Mouse (Mus musculus) neural tube, embryonic 14.5 days (tissue): ENCODE data around the gene Ankrd12. TPM values are rescaled to one million over a fixed set of nuclear protein-coding genes. Genes with fewer than 3 reads are reported as not detected.

Source experiments
- ATAC-seq: fragments of 200-750 bp; cut with Nextera tagmentation; 2 replicates; pipeline ENCODE4 v1.8.0; 2017; ENCODE audit warnings: low read depth, mild to moderate bottlenecking, moderate TSS enrichment, moderate library complexity
- H3K27ac ChIP-seq: fragments of 300-500 bp; sonication (generic); 2 replicates; pipeline ENCODE4 v1.5.1; 2014; ENCODE audit warnings: low read depth, mild to moderate bottlenecking, control low read depth, low read length, moderate library complexity, mixed read lengths
- H3K27me3 ChIP-seq: fragments of 300-500 bp; sonication (generic); 2 replicates; pipeline ENCODE4 v1.6.1; 2014; ENCODE audit warnings: low read length; ENCODE audit not compliant: control insufficient read depth, insufficient read depth
- H3K36me3 ChIP-seq: fragments of 300-500 bp; sonication (generic); 2 replicates; pipeline ENCODE4 v1.6.1; 2014; ENCODE audit warnings: low read length, mixed read lengths; ENCODE audit not compliant: control insufficient read depth, insufficient read depth
- H3K4me1 ChIP-seq: fragments of 300-500 bp; sonication (generic); 2 replicates; pipeline ENCODE4 v1.6.1; 2014; ENCODE audit warnings: low read length; ENCODE audit not compliant: control insufficient read depth, insufficient read depth
- H3K4me2 ChIP-seq: fragments of 300-500 bp; sonication (generic); 2 replicates; pipeline ENCODE4 v1.6.1; 2014; ENCODE audit warnings: mild to moderate bottlenecking, low read depth, low read length, control low read depth
- H3K4me3 ChIP-seq: fragments of 300-500 bp; sonication (generic); 2 replicates; pipeline ENCODE4 v1.5.1; 2014; ENCODE audit warnings: low read depth, low read length, control low read depth, mixed read lengths
- H3K9ac ChIP-seq: fragments of 300-500 bp; sonication (generic); replicated peaks from 2 replicates; pipeline ENCODE4 v1.6.1; 2014; ENCODE audit warnings: low read depth, mild to moderate bottlenecking, control low read depth, low read length, mixed read lengths
- H3K9me3 ChIP-seq: fragments of 300-500 bp; sonication (generic); 2 replicates; pipeline ENCODE4 v1.6.1; 2016; ENCODE audit warnings: low read length; ENCODE audit not compliant: control insufficient read depth
- WGBS: fragments of 180-500 bp; shearing (Covaris S2); extraction: QIAGEN DNeasy Blood & Tissue Kit; methylation state at CpG from one replicate; pipeline ENCODE4 v1.1.7; 2014; 5-methylcytosine and 5-hydroxymethylcytosine counted together
- polyA plus RNA-seq: library from polyadenylated mRNA; unstranded; fragments of >200 nt; fragmentation: Nextera tagmentation; extraction: Ambion mirVana; gene quantifications from 2 replicates; pipeline ENCODE4 v1.2.1, GENCODE M21; 2014

The Ankrd12 gene
- polyA plus RNA-seq, 1 experiment from 2014 or later = 193 TPM

GRCm38 (mm10) chr17:66110746-66111145 lies 33.9 kb upstream of the Ankrd12 start:
- peak overlapping the region; percentile 64; the same call in 1 of the 2 replicates for H3K9ac ChIP-seq
- H3K27ac ChIP-seq = no peak overlapping the region
- ATAC-seq = 0 out of 2 replicates have a peak, but pooled peaks have one; percentile 0

GRCm38 (mm10) chr17:66108198-66108597 lies 31.3 kb upstream of the Ankrd12 start:
- H3K36me3 ChIP-seq = no peaks in the 10 kb centered on the region
- H3K9ac ChIP-seq = no peak overlapping the region
- H3K4me2 ChIP-seq = no peak overlapping the region
- no peak overlapping the region for H3K27ac ChIP-seq
- ATAC-seq = no peak
- H3K4me3 ChIP-seq = no peak overlapping the region
- no peaks in the 10 kb centered on the region for H3K9me3 ChIP-seq
- WGBS = 85% methylated on average over 4 of the region's 4 CpGs
- no peaks in the 10 kb centered on the region for H3K27me3 ChIP-seq
- peaks cover 7% of the 10 kb centered on the region for H3K4me1 ChIP-seq

More at GRCm38 (mm10) chr17:66110746-66111145, 33.9 kb upstream of the Ankrd12 start:
- H3K27me3 ChIP-seq = no peaks in the 10 kb centered on the region
- 54% methylated on average over 6 of the region's 6 CpGs for WGBS
- peaks cover 7% of the 10 kb centered on the region for H3K4me1 ChIP-seq
- peak overlapping the region; percentile 68 for H3K4me2 ChIP-seq
- H3K4me3 ChIP-seq = peak overlapping the region; percentile 57
- no peaks in the 10 kb centered on the region for H3K9me3 ChIP-seq
- H3K36me3 ChIP-seq = peaks cover 17% of the 10 kb centered on the region

- Histone ChIP-seq H3K27ac (no peak overlapping the region), H3K36me3 (no peaks in the 10 kb centered on the region), H3K9me3 (no peaks in the 10 kb centered on the region), H3K27me3 (no peaks in the 10 kb centered on the region), H3K4me1 (peaks cover 5% of the 10 kb centered on the region), H3K4me3 (no peak overlapping the region), H3K4me2 (no peak overlapping the region), H3K9ac (no peak overlapping the region)
- 73% methylated on average over 8 of the region's 8 CpGs for WGBS
- ATAC-seq = no peak
These were observed 30.6 kb upstream of the Ankrd12 start for GRCm38 (mm10) chr17:66107466-66107865.

GRCm38 (mm10) chr17:66106601-66107267 lies 29.8 kb upstream of the Ankrd12 start:
- no peak overlapping the region for H3K4me2 ChIP-seq

GRCm38 (mm10) chr17:66104076-66104475 lies 27.2 kb upstream of the Ankrd12 start:
- no peaks in the 10 kb centered on the region for H3K27me3 ChIP-seq
- H3K9me3 ChIP-seq = no peaks in the 10 kb centered on the region
- H3K9ac ChIP-seq = no peak overlapping the region
- no peak for ATAC-seq
- no peak overlapping the region for H3K4me3 ChIP-seq
- no peak overlapping the region for H3K27ac ChIP-seq
- H3K4me1 ChIP-seq = peaks cover 10% of the 10 kb centered on the region
- no peak overlapping the region for H3K4me2 ChIP-seq
- H3K36me3 ChIP-seq = no peaks in the 10 kb centered on the region
- 80% methylated on average over 7 of the region's 7 CpGs for WGBS

More at GRCm38 (mm10) chr17:66106601-66107267, 29.8 kb upstream of the Ankrd12 start:
- Histone ChIP-seq H3K36me3 (no peaks in the 10 kb centered on the region), H3K4me3 (no peak overlapping the region), H3K4me1 (no peaks in the 10 kb centered on the region; the same call in 1 of the 2 replicates), H3K27me3 (no peaks in the 10 kb centered on the region), H3K27ac (no peak overlapping the region), H3K9ac (no peak overlapping the region), H3K9me3 (no peaks in the 10 kb centered on the region)
- no peak for ATAC-seq
- WGBS = 53% methylated on average over 10 of the region's 10 CpGs

GRCm38 (mm10) chr17:66101380-66102330 lies 24.8 kb upstream of the Ankrd12 start, which contains the start of gene Ndufv2:
Ndufv2 (minus strand) TSS chr17:66101559.
- peak; percentile 99 for ATAC-seq
- H3K9me3 ChIP-seq = no peaks in the 10 kb centered on the region
- H3K4me3 ChIP-seq = peak within 1 kb of the TSS; percentile 69
- no peaks in the 10 kb centered on the region for H3K36me3 ChIP-seq
- H3K27me3 ChIP-seq = no peaks in the 10 kb centered on the region
- 1% methylated on average over 67 of the region's 67 CpGs for WGBS
- H3K27ac ChIP-seq = peak within 1 kb of the TSS; percentile 91
- H3K4me1 ChIP-seq = peaks cover 14% of the 10 kb centered on the region
- H3K9ac ChIP-seq = peak within 1 kb of the TSS; percentile 80
- peak within 1 kb of the TSS; percentile 97 for H3K4me2 ChIP-seq

GRCm38 (mm10) chr17:66100566-66101379 lies 23.9 kb upstream of the Ankrd12 start:
- H3K4me2 ChIP-seq = peak overlapping the region; percentile 97
- H3K4me1 ChIP-seq = peaks cover 14% of the 10 kb centered on the region
- no peaks in the 10 kb centered on the region for H3K27me3 ChIP-seq
- 1% methylated on average over 41 of the region's 41 CpGs for WGBS
- no peaks in the 10 kb centered on the region for H3K36me3 ChIP-seq
- H3K27ac ChIP-seq = peak overlapping the region; percentile 91
- peak overlapping the region; percentile 80 for H3K9ac ChIP-seq
- peak overlapping the region; percentile 69 for H3K4me3 ChIP-seq
- no peaks in the 10 kb centered on the region for H3K9me3 ChIP-seq
- ATAC-seq = no peak; the same call in 1 of the 2 replicates

GRCm38 (mm10) chr17:66092664-66093063 lies 15.8 kb upstream of the Ankrd12 start:
- Histone ChIP-seq H3K27ac (no peak overlapping the region), H3K36me3 (peaks cover 10% of the 10 kb centered on the region; the same call in 1 of the 2 replicates), H3K4me3 (no peak overlapping the region), H3K4me1 (peaks cover 3% of the 10 kb centered on the region; the same call in 1 of the 2 replicates), H3K9ac (no peak overlapping the region), H3K27me3 (no peaks in the 10 kb centered on the region), H3K4me2 (no peak overlapping the region), H3K9me3 (no peaks in the 10 kb centered on the region)
- WGBS = 86% methylated on average over 3 of the region's 3 CpGs
- no peak for ATAC-seq
